In the genomic region with DNA sequence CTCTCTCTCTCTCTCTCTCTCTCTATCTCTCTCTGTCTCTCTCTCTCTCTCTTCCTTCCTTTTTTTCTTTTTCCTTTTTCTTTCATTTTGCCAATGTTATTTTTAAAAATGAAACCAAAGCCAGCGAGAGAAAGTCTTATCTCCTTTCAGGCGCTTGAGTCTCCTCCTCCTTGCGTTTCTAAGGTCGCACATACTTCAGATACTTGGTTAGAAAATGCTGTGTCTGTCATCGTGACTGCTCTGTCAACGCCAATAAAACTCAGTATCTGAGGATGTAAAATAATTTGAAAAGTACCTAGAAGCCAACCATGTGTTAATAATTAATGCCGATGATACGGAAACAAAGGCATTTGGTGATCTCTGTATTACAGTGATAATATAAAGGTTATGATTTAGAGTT, we compare ENCODE assay signal across 1 mouse cellular context.
TF ChIP-seq lines count a peak whose summit lies in the region.

No protein-coding gene starts in this region.

TF ChIP-seq in MEL, 35 proteins besides CTCF, POLR2A, EP300 and RAD21:
- TF ChIP-seq MXI1 (IDR thresholded peaks at IDR 0.05; ENCODE audit: low read depth, low read length), result no peak
- TF ChIP-seq MYB (IDR thresholded peaks at IDR 0.05; ENCODE audit: low read depth, low read length), result no peak
- no peak for TF ChIP-seq MYC (IDR thresholded peaks at IDR 0.05; ENCODE audit: low read depth, low read length)
- no peak for TF ChIP-seq E2F4 (IDR thresholded peaks at IDR 0.05; ENCODE audit: borderline replicate concordance, low read depth, low read length)
- no peak for TF ChIP-seq USF1 (IDR thresholded peaks at IDR 0.05; ENCODE audit: low read depth, low read length)
- TF ChIP-seq ETS1 (IDR thresholded peaks at IDR 0.05; ENCODE audit: low read depth, low read length), result peak; percentile 40; the same call in 1 of the 2 replicates
- no peak for TF ChIP-seq UBTF (IDR thresholded peaks at IDR 0.05; ENCODE audit: borderline replicate concordance, insufficient read depth, low read depth, low read length)
- TF ChIP-seq NRF1 (IDR thresholded peaks at IDR 0.05; ENCODE audit: insufficient read depth, low read depth, low read length, poor library complexity, severe bottlenecking), result no peak
- TF ChIP-seq RCOR1 (IDR thresholded peaks at IDR 0.05; ENCODE audit: low read depth, low read length), result no peak
- TF ChIP-seq MAZ (IDR thresholded peaks at IDR 0.05; ENCODE audit: low read depth, low read length), result no peak
- TF ChIP-seq GATA1 (IDR thresholded peaks at IDR 0.05; ENCODE audit: low read depth, low read length), result peak; percentile 43; the same call in 1 of the 2 replicates
- no peak for TF ChIP-seq MAFK (IDR thresholded peaks at IDR 0.05; ENCODE audit: borderline replicate concordance, low read depth, low read length)
